Mouse (Mus musculus) intestine, embryonic 14.5 days (tissue): Measurements from ENCODE around the gene Ddost. TPM values are rescaled to one million over a fixed set of nuclear protein-coding genes. Genes with fewer than 3 reads are reported as not detected.

Experiments
- ATAC-seq: fragments of 200-750 bp; cut with Nextera tagmentation; replicated peaks from 2 replicates; pipeline ENCODE4 v1.8.0; 2017; ENCODE audit warnings: low read depth, moderate number of reproducible peaks, moderate TSS enrichment, moderate library complexity; ENCODE audit not compliant: low FRiP score, low TSS enrichment
- DNase-seq: peaks from one replicate; pipeline ENCODE4 v3.0.0-alpha.2; 2018; ENCODE audit warnings: low spot score
- H3K27ac ChIP-seq: fragments of 300-500 bp; sonication (generic); 2 replicates; pipeline ENCODE4 v1.5.1; 2014; ENCODE audit warnings: low read depth, mild to moderate bottlenecking, control low read depth
- H3K27me3 ChIP-seq: fragments of 300-500 bp; sonication (generic); replicated peaks from 2 replicates; pipeline ENCODE4 v1.6.1; 2014; ENCODE audit warnings: low read length, control low read depth; ENCODE audit not compliant: control insufficient read depth, insufficient read depth
- H3K36me3 ChIP-seq: fragments of 300-500 bp; sonication (generic); 2 replicates; pipeline ENCODE4 v1.6.1; 2014; ENCODE audit warnings: low read length, control low read depth; ENCODE audit not compliant: control insufficient read depth, insufficient read depth
- H3K4me1 ChIP-seq: fragments of 300-500 bp; sonication (generic); replicated peaks from 2 replicates; pipeline ENCODE4 v1.6.1; 2014; ENCODE audit warnings: low read length, control low read depth, mixed read lengths; ENCODE audit not compliant: control insufficient read depth, insufficient read depth
- H3K4me2 ChIP-seq: fragments of 300-500 bp; sonication (generic); 2 replicates; pipeline ENCODE4 v1.6.1; 2014; ENCODE audit warnings: low read length
- H3K4me3 ChIP-seq: fragments of 300-500 bp; sonication (generic); 2 replicates; pipeline ENCODE4 v1.5.1; 2014; ENCODE audit warnings: low read depth, low read length, control low read depth, mixed read lengths
- H3K9ac ChIP-seq: fragments of 300-500 bp; sonication (generic); 2 replicates; pipeline ENCODE4 v1.6.1; 2014; ENCODE audit warnings: mild to moderate bottlenecking, low read length
- H3K9me3 ChIP-seq: fragments of 300-500 bp; sonication (generic); 2 replicates; pipeline ENCODE4 v1.6.1; 2016; ENCODE audit warnings: low read length, control low read depth; ENCODE audit not compliant: control insufficient read depth
- whole genome bisulfite sequencing: fragments of 180-500 bp; shearing (Covaris S2); extraction: QIAGEN DNeasy Blood & Tissue Kit; methylation state at CpG from one replicate; pipeline ENCODE4 v1.1.7; 2014; 5-methylcytosine and 5-hydroxymethylcytosine counted together
- polyA plus RNA-seq: library from polyadenylated mRNA; unstranded; fragments of >200 nt; fragmentation: Nextera tagmentation; extraction: Ambion mirVana; gene quantifications from 2 replicates; pipeline ENCODE4 v1.2.1, GENCODE M21; 2014

Gene Ddost
- polyA plus RNA-seq, 1 experiment from 2014 or later, result 351 TPM

DNA sequence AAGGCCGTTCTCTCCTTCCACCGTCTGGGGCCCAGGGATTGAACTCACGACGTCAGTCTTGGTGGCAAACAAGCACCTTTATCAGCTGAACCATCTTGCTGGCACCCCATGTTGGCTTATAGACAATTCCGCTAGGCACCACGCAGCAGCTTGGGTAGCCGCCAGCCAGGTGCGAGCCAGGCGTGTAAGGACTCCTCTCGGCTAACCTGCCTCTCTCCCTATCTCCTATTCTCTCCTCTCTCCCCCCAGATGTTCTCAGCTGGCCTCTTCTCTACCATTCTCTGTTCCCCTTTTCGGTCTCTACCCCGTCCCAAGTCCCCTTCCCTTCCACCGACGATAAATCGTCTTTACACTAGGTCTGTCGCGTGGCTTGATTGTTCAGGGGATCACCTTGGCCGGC lies 788 bp upstream of the Ddost start:
- H3K27ac ChIP-seq, result peak overlapping the region; percentile 44; the same call in 1 of the 2 replicates
- no peak for DNase-seq

DNA sequence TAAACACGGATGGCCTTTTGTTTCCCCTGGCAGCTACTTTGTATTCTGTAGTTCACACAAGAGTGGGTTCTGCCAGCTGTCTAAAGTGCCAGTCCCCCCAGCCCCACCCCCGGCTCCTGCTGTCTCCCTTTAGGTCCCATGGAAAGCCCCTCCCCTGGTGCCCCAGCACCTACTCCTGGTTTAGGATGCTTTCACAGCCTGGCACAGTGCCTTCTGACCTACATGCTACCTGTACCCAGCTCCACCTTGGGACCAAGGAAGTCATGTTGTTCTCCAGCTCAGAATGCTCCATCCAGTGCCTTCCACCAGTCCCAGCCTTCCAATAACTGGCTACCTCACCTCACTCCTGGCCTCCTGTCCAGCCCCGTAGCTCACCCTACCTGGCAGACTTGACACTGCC lies 2.5 kb downstream of the Ddost start:
- Histone ChIP-seq H3K9me3 (no peaks in the 10 kb centered on the region), H3K4me3 (no peak overlapping the region), H3K27ac (no peak overlapping the region), H3K36me3 (peaks cover 50% of the 10 kb centered on the region), H3K4me1 (peaks cover 14% of the 10 kb centered on the region), H3K4me2 (no peak overlapping the region), H3K27me3 (no peaks in the 10 kb centered on the region), H3K9ac (no peak overlapping the region)
- DNase-seq (no peak), ATAC-seq (no peak)
- 90% methylated on average over 3 of the region's 3 CpGs for WGBS

More for the DNA sequence above, 788 bp upstream of the Ddost start:
- WGBS, result 12% methylated on average over 18 of the region's 18 CpGs
- Histone ChIP-seq H3K9ac (peak overlapping the region; percentile 59), H3K9me3 (no peaks in the 10 kb centered on the region), H3K4me3 (peak overlapping the region; percentile 91), H3K27me3 (no peaks in the 10 kb centered on the region), H3K4me2 (peak overlapping the region; percentile 90), H3K4me1 (peaks cover 14% of the 10 kb centered on the region), H3K36me3 (peaks cover 18% of the 10 kb centered on the region)
- no peak for ATAC-seq

DNA sequence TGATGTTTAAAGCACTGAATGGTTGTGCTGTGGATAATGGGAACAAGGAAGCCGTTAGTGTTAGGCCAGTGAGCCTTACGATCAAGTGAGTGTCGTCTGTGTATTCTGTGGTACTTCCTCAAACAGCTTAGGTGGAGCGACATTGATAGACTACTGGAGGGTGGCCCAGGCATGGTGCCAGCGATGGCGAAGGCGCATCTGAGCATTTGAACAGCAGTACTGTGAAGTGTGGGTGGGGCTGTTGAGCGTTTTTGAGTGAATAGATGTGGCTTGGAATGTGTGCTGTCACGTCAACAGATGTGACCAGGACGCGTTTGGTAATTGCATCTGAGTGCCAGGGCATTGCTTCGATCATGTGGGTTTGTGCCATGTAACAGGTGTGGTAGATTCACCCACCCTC lies 3.2 kb downstream of the Ddost start:
- Histone ChIP-seq H3K4me3 (no peak overlapping the region), H3K9ac (no peak overlapping the region), H3K27me3 (no peaks in the 10 kb centered on the region), H3K9me3 (no peaks in the 10 kb centered on the region), H3K4me2 (no peak overlapping the region), H3K4me1 (peaks cover 14% of the 10 kb centered on the region), H3K27ac (no peak overlapping the region), H3K36me3 (peaks cover 57% of the 10 kb centered on the region)
- ATAC-seq (no peak), DNase-seq (no peak)
- WGBS, result 93% methylated on average over 12 of the region's 12 CpGs

DNA sequence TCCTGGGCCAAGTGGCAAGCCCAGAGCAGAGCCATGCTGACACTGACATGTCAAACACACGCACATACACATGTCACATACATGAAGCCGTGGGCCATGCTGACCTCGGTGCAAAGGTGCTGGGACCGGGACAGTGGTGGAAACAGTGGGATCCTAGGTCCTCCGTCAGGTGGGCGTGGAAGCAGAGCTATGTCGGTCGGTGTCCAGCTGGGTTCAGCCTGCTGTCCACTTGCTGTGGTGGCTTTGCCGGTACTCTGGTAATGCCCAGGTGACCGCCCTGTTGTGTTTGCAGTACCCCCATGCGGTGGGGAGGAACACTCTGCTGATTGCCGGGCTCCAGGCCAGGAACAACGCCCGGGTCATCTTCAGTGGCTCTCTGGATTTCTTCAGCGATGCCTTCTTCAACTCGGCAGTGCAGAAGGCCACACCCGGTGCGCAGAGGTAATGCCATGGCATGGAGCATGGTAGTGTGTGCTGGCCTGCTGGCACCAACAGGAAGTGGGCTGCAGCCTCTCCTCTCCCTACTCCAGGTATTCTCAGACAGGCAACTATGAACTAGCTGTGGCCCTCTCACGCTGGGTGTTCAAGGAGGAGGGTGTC lies 5.9 kb downstream of the Ddost start:
- Histone ChIP-seq H3K4me2 (no peak overlapping the region), H3K27ac (no peak overlapping the region), H3K4me1 (peaks cover 5% of the 10 kb centered on the region), H3K4me3 (no peak overlapping the region), H3K9me3 (no peaks in the 10 kb centered on the region), H3K36me3 (peaks cover 78% of the 10 kb centered on the region), H3K27me3 (no peaks in the 10 kb centered on the region), H3K9ac (no peak overlapping the region)
- DNase-seq (no peak), ATAC-seq (no peak)
- WGBS, result 90% methylated on average over 19 of the region's 19 CpGs

DNA sequence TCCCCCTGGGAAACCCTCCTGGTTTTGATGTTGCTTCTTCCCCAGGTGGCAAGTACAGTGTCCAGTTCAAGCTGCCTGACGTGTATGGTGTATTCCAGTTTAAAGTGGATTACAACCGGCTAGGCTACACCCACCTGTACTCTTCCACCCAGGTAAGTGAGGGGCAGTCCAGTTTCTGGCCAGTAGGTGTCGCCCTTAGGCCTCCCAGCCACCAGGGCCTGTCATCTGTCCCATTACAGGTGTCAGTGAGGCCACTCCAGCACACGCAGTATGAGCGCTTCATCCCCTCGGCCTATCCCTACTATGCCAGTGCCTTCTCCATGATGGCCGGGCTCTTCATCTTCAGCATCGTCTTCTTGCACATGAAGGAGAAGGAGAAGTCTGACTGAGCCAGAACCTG lies 7.1 kb downstream of the Ddost start:
- 67% methylated on average over 8 of the region's 8 CpGs for WGBS
- Histone ChIP-seq H3K36me3 (peaks cover 80% of the 10 kb centered on the region), H3K27ac (no peak overlapping the region), H3K4me3 (no peak overlapping the region), H3K4me2 (no peak overlapping the region), H3K9me3 (no peaks in the 10 kb centered on the region), H3K27me3 (no peaks in the 10 kb centered on the region), H3K9ac (no peak overlapping the region), H3K4me1 (no peaks in the 10 kb centered on the region)
- DNase-seq, result peak; percentile 77
- peak; percentile 37; the same call in 1 of the 2 replicates for ATAC-seq

DNA sequence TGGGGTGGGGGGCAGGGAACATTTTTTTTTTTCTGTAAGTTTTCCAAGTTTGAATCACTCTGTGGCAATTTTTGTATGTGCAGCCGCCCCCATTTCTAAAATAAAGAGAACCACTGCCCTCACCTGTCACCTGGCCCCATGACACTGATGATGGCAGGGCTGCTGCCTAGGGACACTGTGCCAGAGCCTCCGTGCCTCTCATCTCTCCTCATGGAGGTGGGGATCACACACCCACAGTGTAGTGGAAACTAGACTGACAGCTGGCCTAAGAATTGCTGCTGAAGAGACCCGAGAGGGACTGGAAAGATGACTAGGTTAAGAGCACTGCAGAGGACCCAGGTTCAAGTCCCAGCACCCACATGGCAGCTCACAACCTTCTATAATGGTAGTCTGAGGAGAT lies 7.6 kb downstream of the Ddost start:
- Histone ChIP-seq H3K9me3 (no peaks in the 10 kb centered on the region), H3K4me1 (no peaks in the 10 kb centered on the region), H3K4me3 (no peak overlapping the region), H3K36me3 (peaks cover 82% of the 10 kb centered on the region), H3K4me2 (no peak overlapping the region), H3K9ac (no peak overlapping the region), H3K27ac (no peak overlapping the region), H3K27me3 (no peaks in the 10 kb centered on the region)
- no peak for DNase-seq
- 95% methylated on average over 3 of the region's 3 CpGs for WGBS
- ATAC-seq, result no peak

DNA sequence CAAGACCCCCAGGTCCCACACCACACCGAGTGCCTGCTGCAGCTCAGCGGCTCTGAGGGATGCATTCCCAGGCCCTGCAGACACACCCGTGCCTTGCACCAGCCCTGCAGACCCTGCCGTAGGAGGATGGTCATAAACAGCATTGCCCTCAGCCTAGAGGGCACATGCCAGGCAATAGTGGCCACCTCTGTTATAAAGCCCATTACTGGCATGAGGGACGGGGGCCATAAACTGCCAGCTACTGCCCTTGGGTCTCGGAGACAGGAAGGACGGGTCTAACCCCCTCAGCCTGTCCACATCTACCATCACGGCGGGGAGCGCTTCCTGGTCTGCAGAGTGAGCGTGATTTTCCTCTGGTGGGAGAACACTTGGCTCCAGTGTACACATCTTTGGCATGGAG lies 8.5 kb downstream of the Ddost start:
- no peak overlapping the region for H3K4me2 ChIP-seq
- no peak overlapping the region for H3K27ac ChIP-seq
- H3K36me3 ChIP-seq, result peaks cover 81% of the 10 kb centered on the region
- whole genome bisulfite sequencing, result 86% methylated on average over 11 of the region's 11 CpGs
- H3K4me1 ChIP-seq, result no peaks in the 10 kb centered on the region
- no peaks in the 10 kb centered on the region for H3K9me3 ChIP-seq
- H3K27me3 ChIP-seq, result no peaks in the 10 kb centered on the region
- ATAC-seq (no peak), DNase-seq (no peak)
- no peak overlapping the region for H3K9ac ChIP-seq
- no peak overlapping the region for H3K4me3 ChIP-seq

DNA sequence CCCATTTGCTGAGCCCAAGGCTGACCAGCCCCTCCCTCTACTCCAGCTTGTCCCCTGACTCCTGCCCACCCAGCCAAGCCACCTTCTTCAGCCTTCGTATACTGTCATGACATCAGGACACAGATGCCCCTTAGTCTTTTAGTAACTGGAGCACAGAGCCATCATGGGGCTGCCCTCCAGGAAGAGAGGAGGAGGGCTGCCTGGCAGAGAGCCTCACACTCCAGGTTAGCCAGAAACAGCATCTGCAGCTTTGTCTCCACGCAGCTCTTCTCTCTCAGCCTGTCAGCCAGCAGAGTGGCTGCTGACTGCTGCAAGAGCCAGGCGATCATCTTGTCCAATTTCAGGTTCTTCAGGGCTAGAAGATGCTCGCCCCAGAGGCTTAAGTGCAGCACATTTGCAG lies 9.3 kb downstream of the Ddost start:
- no peak for ATAC-seq
- no peak for DNase-seq
- Histone ChIP-seq H3K4me2 (no peak overlapping the region), H3K4me1 (no peaks in the 10 kb centered on the region), H3K9me3 (no peaks in the 10 kb centered on the region), H3K36me3 (peaks cover 73% of the 10 kb centered on the region), H3K27me3 (no peaks in the 10 kb centered on the region), H3K4me3 (no peak overlapping the region), H3K9ac (no peak overlapping the region), H3K27ac (no peak overlapping the region)
- WGBS, result 93% methylated on average over 4 of the region's 4 CpGs

DNA sequence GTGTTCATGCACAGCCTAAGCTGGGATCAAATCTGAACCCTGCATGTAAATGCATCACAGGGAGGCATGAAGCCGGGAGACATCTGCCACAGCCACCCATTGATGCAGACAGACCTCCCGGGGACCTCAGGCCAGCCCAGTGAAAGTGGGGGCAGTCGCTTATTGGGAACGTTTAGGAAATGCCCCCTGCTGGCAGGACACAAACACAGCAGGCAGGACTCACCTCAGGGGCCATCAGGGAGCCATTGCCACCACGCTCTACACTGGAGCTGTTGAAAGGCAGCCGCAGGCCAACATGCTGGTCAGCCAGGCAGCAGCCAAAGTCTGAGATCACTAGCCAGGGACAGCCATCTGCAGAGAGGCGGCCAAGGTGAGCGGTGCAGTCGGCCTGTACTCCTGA lies 11.3 kb downstream of the Ddost start:
- H3K4me1 ChIP-seq, result no peaks in the 10 kb centered on the region
- no peak overlapping the region for H3K4me3 ChIP-seq
- no peaks in the 10 kb centered on the region for H3K9me3 ChIP-seq
- no peak overlapping the region for H3K4me2 ChIP-seq
- H3K9ac ChIP-seq, result no peak overlapping the region
- 78% methylated on average over 9 of the region's 9 CpGs for WGBS
- H3K27ac ChIP-seq, result no peak overlapping the region
- ATAC-seq (no peak), DNase-seq (no peak)
- peaks cover 61% of the 10 kb centered on the region for H3K36me3 ChIP-seq
- H3K27me3 ChIP-seq, result no peaks in the 10 kb centered on the region
